Mouse (Mus musculus) Patski (cell line): ENCODE measurements around the gene Gm26657. TPM values are rescaled to one million over a fixed set of nuclear protein-coding genes. Genes with fewer than 3 reads are reported as not detected.

Experiments
- ATAC-seq: fragments of 100-300 bp; one replicate; pipeline ENCODE4 v1.8.0; 2021
- CTCF ChIA-PET: fragments of 350-600 bp; sonication (Branson Sonifier 250); formaldehyde crosslinking; loops from one replicate; lab custom pipeline; 2022; ENCODE audit warnings: inconsistent platforms; lab: Charles Lee
- POLR2A ChIA-PET: fragments of 350-600 bp; sonication (Branson Sonifier 250); formaldehyde crosslinking; loops from one replicate; lab custom pipeline; 2022; ENCODE audit warnings: antibody characterized with exemption, inconsistent platforms; lab: Charles Lee
- DNase-seq: peaks from one replicate; pipeline ENCODE4 v3.0.0-alpha.2; 2011; ENCODE audit warnings: low read depth, low spot score
- H3K27me3 ChIP-seq: fragments of 371-371 bp; one replicate; pipeline ENCODE4 v1.5.1; 2021
- CTCF ChIP-seq: fragments of 100-300 bp; IDR thresholded peaks from one replicate; pipeline ENCODE4 v1.5.1; 2021
- in situ Hi-C: fragments of 300-500 bp; cut with MboI; formaldehyde crosslinking; loops from 3 replicates; pipeline ENCODE4 v1.11.1; 2018; ENCODE audit warnings: low pct_unique_long_range_greater_than_20kb, mixed read lengths
- polyA plus RNA-seq: library from polyadenylated mRNA; unstranded; gene quantifications from one replicate; pipeline ENCODE4 v1.2.3, GENCODE M21; 2021

The Gm26657 gene
- polyA plus RNA-seq, 1 experiment from 2014 or later: 0.05 TPM

GRCm38 (mm10) chr4:56722346-56722745, 17.5 kb upstream of the Gm26657 start:
- TF ChIP-seq CTCF: no peak
- ChIA-PET CTCF (no interaction called here), POLR2A (no interaction called here)
- no peak for DNase-seq
- no peaks in the 10 kb centered on the region for H3K27me3 ChIP-seq
- ATAC-seq: no peak
- in situ Hi-C loops: no loop called here

- CTCF ChIA-PET: no interaction called here
- in situ Hi-C loops: no loop called here
- TF ChIP-seq CTCF: no peak
- DNase-seq (no peak), ATAC-seq (no peak)
- POLR2A ChIA-PET: no interaction called here
- H3K27me3 ChIP-seq: no peaks in the 10 kb centered on the region
Measured at GRCm38 (mm10) chr4:56723237-56723636, 16.6 kb upstream of the Gm26657 start.

GRCm38 (mm10) chr4:56725839-56726238, 14.0 kb upstream of the Gm26657 start:
- no peak for DNase-seq
- CTCF ChIA-PET: interaction anchor here (1.3 kb wide), 1 partner anchor 26 kb away, joined by 3 read pairs; no protein-coding TSS in a partner anchor
- POLR2A ChIA-PET: no interaction called here
- H3K27me3 ChIP-seq: no peaks in the 10 kb centered on the region
- in situ Hi-C loops: no loop called here
- no peak for ATAC-seq
- TF ChIP-seq CTCF: peak; percentile 59

- no peak for ATAC-seq
- in situ Hi-C loops: no loop called here
- H3K27me3 ChIP-seq: no peaks in the 10 kb centered on the region
- ChIA-PET POLR2A (no interaction called here), CTCF (no interaction called here)
- TF ChIP-seq CTCF: no peak
- DNase-seq: no peak
Measured at GRCm38 (mm10) chr4:56740611-56741010, 741 bp downstream of the Gm26657 start.

- DNase-seq (no peak), ATAC-seq (no peak)
- ChIA-PET CTCF (no interaction called here), POLR2A (no interaction called here)
- in situ Hi-C loops: no loop called here
- TF ChIP-seq CTCF: no peak
- H3K27me3 ChIP-seq: no peaks in the 10 kb centered on the region
Measured at GRCm38 (mm10) chr4:56741041-56741493, 1.2 kb downstream of the Gm26657 start, which contains the start of gene Actl7b. TSS of gene Actl7b (minus strand) at chr4:56741443.

GRCm38 (mm10) chr4:56742698-56743097, 2.8 kb downstream of the Gm26657 start:
- TF ChIP-seq CTCF: no peak
- in situ Hi-C loops: no loop called here
- ATAC-seq: no peak
- H3K27me3 ChIP-seq: no peaks in the 10 kb centered on the region
- DNase-seq: no peak
- ChIA-PET CTCF (no interaction called here), POLR2A (no interaction called here)

- ATAC-seq (no peak), DNase-seq (no peak)
- CTCF ChIA-PET: no interaction called here
- H3K27me3 ChIP-seq: no peaks in the 10 kb centered on the region
- POLR2A ChIA-PET: no interaction called here
- no peak for TF ChIP-seq CTCF
- in situ Hi-C loops: no loop called here
Measured at GRCm38 (mm10) chr4:56743363-56744195, 3.7 kb downstream of the Gm26657 start, which contains the start of gene Actl7a. TSS of gene Actl7a (plus strand) at chr4:56743413.

GRCm38 (mm10) chr4:56746345-56746744, 6.5 kb downstream of the Gm26657 start:
- CTCF ChIA-PET: no interaction called here
- ATAC-seq (no peak), DNase-seq (no peak)
- in situ Hi-C loops: no loop called here
- POLR2A ChIA-PET: no interaction called here
- no peak for TF ChIP-seq CTCF
- no peaks in the 10 kb centered on the region for H3K27me3 ChIP-seq

- DNase-seq: no peak
- CTCF ChIA-PET: no interaction called here
- no peak for TF ChIP-seq CTCF
- ATAC-seq: no peak
- in situ Hi-C loops: no loop called here
- no peaks in the 10 kb centered on the region for H3K27me3 ChIP-seq
- POLR2A ChIA-PET: no interaction called here
Measured at GRCm38 (mm10) chr4:56747456-56747855, 7.6 kb downstream of the Gm26657 start.

GRCm38 (mm10) chr4:56756021-56756420, 16.2 kb downstream of the Gm26657 start:
- no peaks in the 10 kb centered on the region for H3K27me3 ChIP-seq
- ChIA-PET POLR2A (no interaction called here), CTCF (no interaction called here)
- DNase-seq: no peak
- in situ Hi-C loops: no loop called here
- no peak for TF ChIP-seq CTCF
- no peak for ATAC-seq

GRCm38 (mm10) chr4:56756966-56757600, 17.2 kb downstream of the Gm26657 start:
- DNase-seq (no peak), ATAC-seq (no peak)
- ChIA-PET CTCF (no interaction called here), POLR2A (no interaction called here)
- in situ Hi-C loops: no loop called here
- TF ChIP-seq CTCF: no peak
- no peaks in the 10 kb centered on the region for H3K27me3 ChIP-seq
